In the genomic region with DNA sequence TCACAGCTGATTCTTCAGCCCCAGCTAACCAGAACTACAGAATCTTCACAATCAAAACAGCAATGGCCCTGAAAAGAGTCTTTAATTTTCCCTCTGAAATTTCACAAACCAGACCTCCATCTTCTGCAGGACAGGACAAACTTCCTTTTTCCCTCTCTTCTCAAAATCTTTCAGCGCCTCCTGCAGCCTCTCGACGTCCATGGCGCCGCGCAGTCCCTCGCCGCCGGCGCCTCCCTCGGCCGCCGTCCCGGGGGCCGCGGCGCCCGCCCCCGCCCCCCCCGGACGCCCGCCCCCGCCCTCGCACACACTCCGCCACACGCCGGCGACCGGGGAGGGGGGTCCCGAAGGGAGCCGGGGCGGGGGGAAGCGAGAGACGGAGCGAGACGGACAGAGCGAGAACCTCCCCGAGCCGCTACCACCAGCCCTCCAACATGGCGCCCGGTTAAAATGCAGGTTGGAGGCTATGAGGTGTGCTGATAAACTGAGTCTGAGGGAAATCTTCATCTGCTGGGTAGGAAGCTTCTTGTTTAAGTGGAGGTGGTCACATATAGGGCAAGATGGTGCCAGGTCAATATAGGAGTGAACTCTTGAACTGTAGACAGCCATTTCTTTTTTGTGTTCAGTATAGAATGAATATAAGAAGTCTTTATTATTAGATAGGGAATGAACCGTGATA, we compare ENCODE assay signal across 8 mouse cellular contexts. TPM values are rescaled to one million over a fixed set of nuclear protein-coding genes. Genes with fewer than 3 reads are reported as not detected.
A peak's percentile ranks its signal among the peaks of the same experiment; 100 is the strongest.
DNase-seq lines count a peak whose midpoint lies in the region; ATAC-seq lines count a peak whose summit lies in the region.
"Not testable (repeated sequence)": the region's sequence is repeated elsewhere in the genome, so short reads cannot be mapped to it uniquely, and the experiment has no call there.

No protein-coding gene starts in this region.

- H3K27me3 ChIP-seq in embryonic facial prominence, embryonic 12.5 days; hindbrain, embryonic 16.5 days (replicated peaks; ENCODE audit: control insufficient read depth, insufficient read depth, low read length); limb, embryonic 13.5 days; neural tube, embryonic 13.5 days: not testable (repeated sequence)

- 5% methylated on average over 23 of the region's 42 CpGs for WGBS in embryonic facial prominence, embryonic 12.5 days
- whole genome bisulfite sequencing in hindbrain, embryonic 16.5 days = 6% methylated on average over 28 of the region's 42 CpGs
- 2% methylated on average over 30 of the region's 42 CpGs for WGBS in limb, embryonic 13.5 days
- whole genome bisulfite sequencing in macrophage (ENCODE audit: missing documents) = 8% methylated on average over 4 of the region's 42 CpGs
- WGBS in neural tube, embryonic 13.5 days = 12% methylated on average over 24 of the region's 42 CpGs

- not testable (repeated sequence) for H3K36me3 ChIP-seq in embryonic facial prominence, embryonic 12.5 days; hindbrain, embryonic 16.5 days (ENCODE audit: control insufficient read depth, insufficient read depth, low read length); limb, embryonic 13.5 days; macrophage (ENCODE audit: inconsistent target); neural tube, embryonic 13.5 days

- peak overlapping the region; percentile 45 for H3K9ac ChIP-seq in embryonic facial prominence, embryonic 12.5 days
- peak overlapping the region; percentile 66 for H3K9ac ChIP-seq in hindbrain, embryonic 16.5 days (ENCODE audit: low read depth, low read length)
- peak overlapping the region; percentile 54 for H3K9ac ChIP-seq in limb, embryonic 13.5 days
- peak overlapping the region; percentile 68 for H3K9ac ChIP-seq in neural tube, embryonic 13.5 days

- H3K79me2 ChIP-seq in macrophage (ENCODE audit: inconsistent target) = peaks cover 90% of the 10 kb centered on the region

- peak overlapping the region; percentile 28 for H3K4me2 ChIP-seq in embryonic facial prominence, embryonic 12.5 days (replicated peaks)
- H3K4me2 ChIP-seq in hindbrain, embryonic 16.5 days (ENCODE audit: low read length) = peak overlapping the region; percentile 55
- peak overlapping the region; percentile 52 for H3K4me2 ChIP-seq in limb, embryonic 13.5 days (replicated peaks)
- peak overlapping the region; percentile 54 for H3K4me2 ChIP-seq in neural tube, embryonic 13.5 days

- H3K4me3 ChIP-seq in embryonic facial prominence, embryonic 12.5 days = peak overlapping the region; percentile 40
- peak overlapping the region; percentile 44 for H3K4me3 ChIP-seq in hindbrain, embryonic 16.5 days (ENCODE audit: low read length)
- peak overlapping the region; percentile 45 for H3K4me3 ChIP-seq in limb, embryonic 13.5 days
- peak overlapping the region; percentile 18 for H3K4me3 ChIP-seq in macrophage (ENCODE audit: inconsistent target)
- H3K4me3 ChIP-seq in neural tube, embryonic 13.5 days = peak overlapping the region; percentile 41

- H3K4me1 ChIP-seq in embryonic facial prominence, embryonic 12.5 days; hindbrain, embryonic 16.5 days (ENCODE audit: control insufficient read depth, insufficient read depth, low read depth, low read length); limb, embryonic 13.5 days: not testable (repeated sequence)
- peaks cover 10% of the 10 kb centered on the region for H3K4me1 ChIP-seq in neural tube, embryonic 13.5 days (replicated peaks)

- peak overlapping the region; percentile 67 for H3K27ac ChIP-seq in embryonic facial prominence, embryonic 12.5 days
- H3K27ac ChIP-seq in hindbrain, embryonic 16.5 days (ENCODE audit: low read depth, low read length) = peak overlapping the region; percentile 77
- peak overlapping the region; percentile 58; the same call in 1 of the 2 replicates for H3K27ac ChIP-seq in limb, embryonic 13.5 days
- H3K27ac ChIP-seq in macrophage = peak overlapping the region; percentile 40
- H3K27ac ChIP-seq in neural tube, embryonic 13.5 days (replicated peaks) = peak overlapping the region; percentile 81

- peak; percentile 42 for DNase-seq in brain, adult 2 months (ENCODE audit: low read depth, low spot score)
- DNase-seq in heart, adult 11 months = peak; percentile 86
- DNase-seq in thymus, postnatal 25 days = peak; percentile 21

- ATAC-seq in embryonic facial prominence, embryonic 12.5 days (ENCODE audit: insufficient number of reproducible peaks, insufficient read depth, low FRiP score, low TSS enrichment) = 0 out of 2 replicates have a peak, but pooled peaks have one; percentile 52
- peak; percentile 90 for ATAC-seq in hindbrain, embryonic 16.5 days
- ATAC-seq in limb, embryonic 13.5 days (ENCODE audit: low FRiP score, low read depth) = peak; percentile 81
- ATAC-seq in neural tube, embryonic 13.5 days (ENCODE audit: low read depth) = peak; percentile 92

- not testable (repeated sequence) for H3K9me3 ChIP-seq in embryonic facial prominence, embryonic 12.5 days; hindbrain, embryonic 16.5 days (ENCODE audit: control insufficient read depth, low read length); limb, embryonic 13.5 days; neural tube, embryonic 13.5 days

RNA-seq across cellular contexts. Expression of gene Hmox2, which starts 30.6 kb away (rescaled TPM):
- 102 and 105 TPM in 2 replicates for polyA plus RNA-seq in embryonic facial prominence, embryonic 12.5 days (2016; fragmentation: Nextera tagmentation; extraction: Ambion mirVana)
- 107 and 121 TPM in 2 replicates for polyA plus RNA-seq in hindbrain, embryonic 16.5 days (2015; fragmentation: Nextera tagmentation; extraction: Ambion mirVana)
- 112 and 116 TPM in 2 replicates for polyA plus RNA-seq in limb, embryonic 13.5 days (2015; fragmentation: Nextera tagmentation; extraction: Ambion mirVana)
- total RNA-seq in macrophage (2018; cell fraction: chromatin; rRNA removed) = 10 to 100 TPM in 20 of 26 experiments, 1 to 10 TPM in 6; 4.2 to 71.2 (median 34.7) TPM
- total RNA-seq in macrophage (2018; cell fraction: cytosol; rRNA removed) = 100 to 1,000 TPM; 118 to 323 (median 211) TPM
- total RNA-seq in macrophage (2018; cell fraction: nucleus; rRNA removed) = 100 to 1,000 TPM in 6 of 26 experiments, 10 to 100 TPM in 20; 22.3 to 134 (median 71.1) TPM
- polyA plus RNA-seq in macrophage (2018) = 195 to 303 TPM (median 234 TPM) in 3 replicates
- polyA plus RNA-seq in neural tube, embryonic 13.5 days (2015; fragmentation: Nextera tagmentation; extraction: Ambion mirVana) = 102 and 108 TPM in 2 replicates

RNA-seq across cellular contexts. Expression of gene Cdip1, which starts 33.3 kb away (rescaled TPM):
- 96.8 and 99.7 TPM in 2 replicates for polyA plus RNA-seq in embryonic facial prominence, embryonic 12.5 days (2016; fragmentation: Nextera tagmentation; extraction: Ambion mirVana)
- polyA plus RNA-seq in hindbrain, embryonic 16.5 days (2015; fragmentation: Nextera tagmentation; extraction: Ambion mirVana) = 137 and 143 TPM in 2 replicates
- 97.5 and 102 TPM in 2 replicates for polyA plus RNA-seq in limb, embryonic 13.5 days (2015; fragmentation: Nextera tagmentation; extraction: Ambion mirVana)
- 100 to 1,000 TPM in 14 of 26 experiments, 10 to 100 TPM in 12; 64.1 to 256 (median 104) TPM for total RNA-seq in macrophage (2018; cell fraction: chromatin; rRNA removed)
- 10 to 100 TPM in 25 of 26 experiments, 1 to 10 TPM in 1; 9.5 to 31.8 (median 13.9) TPM for total RNA-seq in macrophage (2018; cell fraction: cytosol; rRNA removed)
- 100 to 1,000 TPM in 8 of 26 experiments, 10 to 100 TPM in 18; 35.5 to 169 (median 66.1) TPM for total RNA-seq in macrophage (2018; cell fraction: nucleus; rRNA removed)
- polyA plus RNA-seq in macrophage (2018) = 15.0 to 29.2 TPM (median 20.4 TPM) in 3 replicates
- 100 and 109 TPM in 2 replicates for polyA plus RNA-seq in neural tube, embryonic 13.5 days (2015; fragmentation: Nextera tagmentation; extraction: Ambion mirVana)

RNA-seq across cellular contexts. Expression of gene Nmral1, which starts 37.6 kb away (rescaled TPM):
- polyA plus RNA-seq in embryonic facial prominence, embryonic 12.5 days (2016; fragmentation: Nextera tagmentation; extraction: Ambion mirVana) = 124 and 135 TPM in 2 replicates
- 53.7 and 58.2 TPM in 2 replicates for polyA plus RNA-seq in hindbrain, embryonic 16.5 days (2015; fragmentation: Nextera tagmentation; extraction: Ambion mirVana)
- 113 and 118 TPM in 2 replicates for polyA plus RNA-seq in limb, embryonic 13.5 days (2015; fragmentation: Nextera tagmentation; extraction: Ambion mirVana)
- total RNA-seq in macrophage (2018; cell fraction: chromatin; rRNA removed) = 10 to 100 TPM in 13 of 26 experiments, 1 to 10 TPM in 10, under 1 TPM in 1, not detected in 2; 0.58 to 29.1 (median 10.7) TPM
- 10 to 100 TPM in 19 of 26 experiments, 1 to 10 TPM in 7; 6.2 to 19.1 (median 11.3) TPM for total RNA-seq in macrophage (2018; cell fraction: cytosol; rRNA removed)
- total RNA-seq in macrophage (2018; cell fraction: nucleus; rRNA removed) = 10 to 100 TPM in 11 of 26 experiments, 1 to 10 TPM in 15; 1.4 to 32.4 (median 9.0) TPM
- polyA plus RNA-seq in macrophage (2018) = 6.3 to 20.4 TPM (median 15.6 TPM) in 3 replicates
- 55.5 and 57.2 TPM in 2 replicates for polyA plus RNA-seq in neural tube, embryonic 13.5 days (2015; fragmentation: Nextera tagmentation; extraction: Ambion mirVana)

Comparison
In these comparisons a context has a peak if more than half of its experiments do, and no peak if none do; other contexts are left out.
1. Peak in every context shown above with its lines: DNase-seq, ATAC-seq, H3K4me3 ChIP-seq and H3K27ac ChIP-seq.
2. DNase-seq: peak in every context shown above with its lines; median percentile 86 in heart, adult 11 months; 42 in brain, adult 2 months; 21 in thymus, postnatal 25 days.